Mouse (Mus musculus) MEL (cell line): Measurements from ENCODE around the gene Cartpt. TPM values are rescaled to one million over a fixed set of nuclear protein-coding genes. Genes with fewer than 3 reads are reported as not detected.
"Not testable (repeated sequence)": the region's sequence is repeated elsewhere in the genome, so short reads cannot be mapped to it uniquely, and the experiment has no call there.

Experiments
- DNase-seq: peaks from one replicate; pipeline ENCODE4 v3.0.0; 2011; ENCODE audit warnings: low read depth, low spot score
- H3K27ac ChIP-seq: 2 replicates; pipeline ENCODE4 v1.5.1; 2012; ENCODE audit warnings: low read depth, mild to moderate bottlenecking, control low read depth, low read length, moderate library complexity; ENCODE audit not compliant: control insufficient read depth
- H3K27me3 ChIP-seq, 2 experiments: fragments of 150-350 bp in 1 of 2; sonication (generic) in 1 of 2; 2 replicates each; pipeline ENCODE4 v1.6.1; 2012; ENCODE audit warnings: low read length in 2 of 2, mild to moderate bottlenecking in 2 of 2, improper control_type of control experiment in 1 of 2, moderate library complexity in 1 of 2; ENCODE audit not compliant: insufficient read depth in 2 of 2, control insufficient read depth in 1 of 2
- H3K36me3 ChIP-seq, 2 experiments: 2 replicates each; pipeline ENCODE4 v1.6.1; 2012 to 2014; ENCODE audit warnings: low read length in 2 of 2, improper control_type of control experiment in 1 of 2, inconsistent platforms in 1 of 2, mild to moderate bottlenecking in 1 of 2; ENCODE audit not compliant: insufficient read depth in 2 of 2, control insufficient read depth in 1 of 2
- H3K4me1 ChIP-seq, 2 experiments: fragments of 150-350 bp in 1 of 2; sonication (generic) in 1 of 2; 2 replicates each; pipeline ENCODE4 v1.6.1; 2012; ENCODE audit warnings: low read length in 2 of 2, improper control_type of control experiment in 1 of 2, mild to moderate bottlenecking in 1 of 2; ENCODE audit not compliant: insufficient read depth in 2 of 2, control insufficient read depth in 1 of 2
- H3K4me3 ChIP-seq, 2 experiments: fragments of 150-350 bp in 1 of 2; sonication (generic) in 1 of 2; 2 replicates each; pipeline ENCODE4 v1.5.1; 2012; ENCODE audit warnings: low read depth in 2 of 2, low read length in 2 of 2, mild to moderate bottlenecking in 2 of 2, moderate library complexity in 2 of 2, control low read depth in 1 of 2, improper control_type of control experiment in 1 of 2; ENCODE audit not compliant: control insufficient read depth in 1 of 2, insufficient read depth in 1 of 2
- H3K79me2 ChIP-seq: 2 replicates; pipeline ENCODE4 v1.6.1; 2012; ENCODE audit warnings: mild to moderate bottlenecking, low read length, moderate library complexity; ENCODE audit not compliant: control insufficient read depth, poor library complexity, insufficient read depth
- H3K9ac ChIP-seq: 2 replicates; pipeline ENCODE4 v1.6.1; 2012; ENCODE audit warnings: low read depth, mild to moderate bottlenecking, control low read depth, low read length, moderate library complexity; ENCODE audit not compliant: control insufficient read depth, poor library complexity, severe bottlenecking
- H3K9me3 ChIP-seq: fragments of 150-350 bp; sonication (generic); replicated peaks from 2 replicates; pipeline ENCODE4 v1.6.1; 2012; ENCODE audit warnings: mild to moderate bottlenecking, low read length, improper control_type of control experiment, moderate library complexity; ENCODE audit not compliant: insufficient read depth
- BHLHE40 ChIP-seq: IDR thresholded peaks from 2 replicates; pipeline ENCODE4 v1.6.1; 2012; ENCODE audit warnings: low read depth, mild to moderate bottlenecking, inconsistent platforms, low read length, improper control_type of control experiment, borderline replicate concordance
- CHD1 ChIP-seq: IDR thresholded peaks from 2 replicates; pipeline ENCODE4 v1.6.1; 2012; ENCODE audit warnings: low read depth, mild to moderate bottlenecking, inconsistent platforms, low read length, improper control_type of control experiment
- CHD2 ChIP-seq: IDR thresholded peaks from 2 replicates; pipeline ENCODE4 v1.6.1; 2011; ENCODE audit warnings: low read length, improper control_type of control experiment
- CTCF ChIP-seq, 3 experiments: IDR thresholded peaks in 2 of 3; conservative IDR thresholded peaks in 1 of 3; 2 replicates each; pipeline ENCODE4 v1.5.1; 2011 to 2012; ENCODE audit warnings: low read length in 3 of 3, low read depth in 2 of 3, mild to moderate bottlenecking in 2 of 3, improper control_type of control experiment in 1 of 3, inconsistent platforms in 1 of 3, mixed read lengths in 1 of 3, moderate library complexity in 1 of 3; ENCODE audit not compliant: control insufficient read depth in 1 of 3, insufficient read depth in 1 of 3, poor library complexity in 1 of 3, severe bottlenecking in 1 of 3
- ELF1 ChIP-seq: IDR thresholded peaks from 2 replicates; pipeline ENCODE4 v1.6.1; 2014; ENCODE audit warnings: low read depth, mild to moderate bottlenecking, inconsistent platforms, low read length, improper control_type of control experiment, moderate library complexity
- EP300 ChIP-seq, 2 experiments: IDR thresholded peaks; 2 replicates each; pipeline ENCODE4 v1.6.1; 2011; ENCODE audit warnings: improper control_type of control experiment in 2 of 2, low read length in 2 of 2, low read depth in 1 of 2, mild to moderate bottlenecking in 1 of 2
- ETS1 ChIP-seq: IDR thresholded peaks from 2 replicates; pipeline ENCODE4 v1.6.1; 2012; ENCODE audit warnings: low read depth, mild to moderate bottlenecking, inconsistent platforms, low read length, improper control_type of control experiment, moderate library complexity
- GATA1 ChIP-seq: IDR thresholded peaks from 2 replicates; pipeline ENCODE4 v1.6.1; 2011; ENCODE audit warnings: low read depth, low read length, improper control_type of control experiment
- HCFC1 ChIP-seq: IDR thresholded peaks from 2 replicates; pipeline ENCODE4 v1.6.1; 2012; ENCODE audit warnings: low read depth, mild to moderate bottlenecking, inconsistent platforms, low read length, improper control_type of control experiment, moderate library complexity
- MAFK ChIP-seq: IDR thresholded peaks from 2 replicates; pipeline ENCODE4 v1.6.1; 2011; ENCODE audit warnings: low read depth, mild to moderate bottlenecking, low read length, improper control_type of control experiment, borderline replicate concordance
- MAX ChIP-seq: IDR thresholded peaks from 2 replicates; pipeline ENCODE4 v1.6.1; 2011; ENCODE audit warnings: low read length, improper control_type of control experiment
- MAZ ChIP-seq: IDR thresholded peaks from 2 replicates; pipeline ENCODE4 v1.6.1; 2012; ENCODE audit warnings: low read depth, mild to moderate bottlenecking, inconsistent platforms, low read length, improper control_type of control experiment
- MEF2A ChIP-seq: IDR thresholded peaks from 2 replicates; pipeline ENCODE4 v1.6.1; 2014; ENCODE audit warnings: low read depth, mild to moderate bottlenecking, inconsistent platforms, low read length, improper control_type of control experiment; ENCODE audit not compliant: poor library complexity, insufficient replicate concordance, severe bottlenecking; ENCODE audit errors: extremely low read depth
- MYC ChIP-seq: IDR thresholded peaks from 2 replicates; pipeline ENCODE4 v1.6.1; 2011; ENCODE audit warnings: low read depth, mild to moderate bottlenecking, low read length, improper control_type of control experiment, moderate library complexity
- RAD21 ChIP-seq: IDR thresholded peaks from 2 replicates; pipeline ENCODE4 v1.6.1; 2011; ENCODE audit warnings: mild to moderate bottlenecking, low read depth, low read length, improper control_type of control experiment
- RCOR1 ChIP-seq: IDR thresholded peaks from 2 replicates; pipeline ENCODE4 v1.6.1; 2012; ENCODE audit warnings: low read depth, mild to moderate bottlenecking, inconsistent platforms, low read length, improper control_type of control experiment
- SIN3A ChIP-seq: IDR thresholded peaks from 2 replicates; pipeline ENCODE4 v1.6.1; 2012; ENCODE audit warnings: low read length, improper control_type of control experiment, inconsistent platforms
- TBP ChIP-seq: IDR thresholded peaks from 2 replicates; pipeline ENCODE4 v1.8.0; 2011; ENCODE audit warnings: low read depth, low read length, improper control_type of control experiment
- USF2 ChIP-seq, 2 experiments: IDR thresholded peaks; 2 replicates each; pipeline ENCODE4 v1.6.1; 2011 to 2012; ENCODE audit warnings: improper control_type of control experiment in 2 of 2, low read length in 2 of 2, borderline replicate concordance in 1 of 2, inconsistent platforms in 1 of 2, low read depth in 1 of 2, mild to moderate bottlenecking in 1 of 2; ENCODE audit not compliant: insufficient read depth in 1 of 2
- ZNF384 ChIP-seq: IDR thresholded peaks from 2 replicates; pipeline ENCODE4 v1.6.1; 2012; ENCODE audit warnings: low read depth, mild to moderate bottlenecking, inconsistent platforms, low read length, improper control_type of control experiment
- polyA plus RNA-seq, 2 experiments: library from polyadenylated mRNA; stranded (reverse) in 1 of 2; unstranded in 1 of 2; fragments of >175 nt in 1 of 2; fragments of >200 nt in 1 of 2; gene quantifications; 2 replicates each; pipeline versions ENCODE4 v1.2.1 to v1.2.4; 2012; ENCODE audit warnings: low replicate concordance in 2 of 2, low read depth in 1 of 2; ENCODE audit not compliant: insufficient read length in 2 of 2, insufficient read depth in 1 of 2, missing spikeins in 1 of 2
- total RNA-seq: library from RNA; depleted of rRNA; stranded (reverse); fragments of 300-350 nt; gene quantifications from 2 replicates; pipeline ENCODE4 v1.2.3, GENCODE M21; 2012

Gene Cartpt
- total and polyA plus RNA-seq, 3 experiments, result not detected

- Histone ChIP-seq H3K27ac (no peak overlapping the region), H3K27me3 (no peaks in the 10 kb centered on the region), H3K79me2 (no peaks in the 10 kb centered on the region), H3K9me3 (no peaks in the 10 kb centered on the region), H3K9ac (no peak overlapping the region), H3K4me1 (no peaks in the 10 kb centered on the region), H3K4me3 (no peak overlapping the region), H3K36me3 (no peaks in the 10 kb centered on the region)
- DNase-seq, result no peak
- TF ChIP-seq USF2 (IDR thresholded peaks at IDR 0.05; ENCODE audit: borderline replicate concordance in 1 of 2, insufficient read depth in 1 of 2, low read depth in 1 of 2, low read length in 2 of 2) (no peak), HCFC1 (no peak), MEF2A (no peak), MYC (no peak), ZNF384 (no peak), MAFK (no peak), GATA1 (no peak), EP300 (IDR thresholded peaks at IDR 0.05; ENCODE audit: low read depth in 1 of 2, low read length in 2 of 2) (no peak), CHD2 (no peak), MAX (no peak), CHD1 (no peak), TBP (no peak)
Observed at GRCm38 (mm10) chr13:99898816-99899215, 2.1 kb downstream of the Cartpt start.

GRCm38 (mm10) chr13:99885636-99886035, 15.3 kb downstream of the Cartpt start:
- H3K4me3 ChIP-seq, result no peak overlapping the region

GRCm38 (mm10) chr13:99881774-99882173, 19.1 kb downstream of the Cartpt start:
- H3K9ac ChIP-seq, H3K4me3 ChIP-seq, DNase-seq, H3K27ac ChIP-seq, H3K4me1 ChIP-seq, H3K79me2 ChIP-seq, H3K27me3 ChIP-seq, H3K36me3 ChIP-seq, H3K9me3 ChIP-seq: not testable (repeated sequence)

More at GRCm38 (mm10) chr13:99885636-99886035, 15.3 kb downstream of the Cartpt start:
- Histone ChIP-seq H3K9me3 (no peaks in the 10 kb centered on the region), H3K36me3 (no peaks in the 10 kb centered on the region), H3K27ac (no peak overlapping the region), H3K79me2 (no peaks in the 10 kb centered on the region), H3K27me3 (no peaks in the 10 kb centered on the region), H3K9ac (no peak overlapping the region), H3K4me1 (no peaks in the 10 kb centered on the region)
- TF ChIP-seq CHD1, result no peak
- no peak for TF ChIP-seq GATA1
- TF ChIP-seq ETS1, result no peak
- TF ChIP-seq MAX, result no peak
- TF ChIP-seq HCFC1, result no peak
- no peak for TF ChIP-seq RAD21
- TF ChIP-seq BHLHE40, result no peak
- no peak for TF ChIP-seq MAZ
- no peak for TF ChIP-seq RCOR1
- TF ChIP-seq SIN3A, result no peak
- TF ChIP-seq CHD2, result no peak
- TF ChIP-seq MAFK, result no peak
- no peak for TF ChIP-seq MYC
- TF ChIP-seq CTCF (IDR thresholded peaks at IDR 0.05 in 2 of 3, conservative IDR thresholded peaks at IDR 0.05 in 1 of 3; ENCODE audit: control insufficient read depth in 1 of 3, insufficient read depth in 1 of 3, low read depth in 2 of 3, low read length in 3 of 3, poor library complexity in 1 of 3, severe bottlenecking in 1 of 3), result no peak
- TF ChIP-seq ELF1, result no peak
- TF ChIP-seq TBP, result no peak
- no peak for TF ChIP-seq EP300 (IDR thresholded peaks at IDR 0.05; ENCODE audit: low read depth in 1 of 2, low read length in 2 of 2)
- no peak for DNase-seq
